Mouse (Mus musculus): Measurements from ENCODE around the gene Pcid2. TPM values are rescaled to one million over a fixed set of nuclear protein-coding genes. Genes with fewer than 3 reads are reported as not detected.

The Pcid2 gene
- polyA plus RNA-seq, 2 experiments, result 34.8 to 35.9 TPM

GRCm38 (mm10) chr8:13039054-13039453 lies 66.2 kb downstream of the Pcid2 start:
- Histone ChIP-seq H3K27me3 (ENCODE audit: control insufficient read depth, insufficient read depth, low read length) (no peaks in the 10 kb centered on the region), H3K9me3 (ENCODE audit: control insufficient read depth, low read length) (no peaks in the 10 kb centered on the region), H3K4me2 (replicated peaks; ENCODE audit: low read depth, low read length, severe bottlenecking) (no peak overlapping the region), H3K4me1 (ENCODE audit: control insufficient read depth, insufficient read depth, low read length) (no peaks in the 10 kb centered on the region), H3K27ac (replicated peaks; ENCODE audit: low read depth, low read length) (no peak overlapping the region), H3K9ac (ENCODE audit: low read depth, low read length, severe bottlenecking) (no peak overlapping the region), H3K36me3 (ENCODE audit: control insufficient read depth, insufficient read depth, low read length) (no peaks in the 10 kb centered on the region), H3K4me3 (replicated peaks; ENCODE audit: low read length) (no peak overlapping the region)
- WGBS, result 87% methylated on average over 6 of the region's 6 CpGs
- DNase-seq (ENCODE audit: low spot score) (no peak), ATAC-seq (ENCODE audit: low FRiP score, low read depth) (no peak)
- no peak for TF ChIP-seq POLR2A (IDR thresholded peaks at IDR 0.05; ENCODE audit: borderline replicate concordance, extremely low read depth, insufficient read depth, insufficient read length)

GRCm38 (mm10) chr8:13037569-13037968 lies 67.7 kb downstream of the Pcid2 start:
- H3K27ac ChIP-seq (replicated peaks; ENCODE audit: low read depth, low read length), result no peak overlapping the region
- H3K27me3 ChIP-seq (ENCODE audit: control insufficient read depth, insufficient read depth, low read length), result no peaks in the 10 kb centered on the region
- no peak overlapping the region for H3K4me3 ChIP-seq (replicated peaks; ENCODE audit: low read length)
- no peak for ATAC-seq (ENCODE audit: low FRiP score, low read depth)
- H3K4me2 ChIP-seq (replicated peaks; ENCODE audit: low read depth, low read length, severe bottlenecking), result no peak overlapping the region
- no peaks in the 10 kb centered on the region for H3K36me3 ChIP-seq (ENCODE audit: control insufficient read depth, insufficient read depth, low read length)
- DNase-seq (ENCODE audit: low spot score), result no peak
- no peak for TF ChIP-seq POLR2A (IDR thresholded peaks at IDR 0.05; ENCODE audit: borderline replicate concordance, extremely low read depth, insufficient read depth, insufficient read length)
- no peaks in the 10 kb centered on the region for H3K4me1 ChIP-seq (ENCODE audit: control insufficient read depth, insufficient read depth, low read length)
- 69% methylated on average over 5 of the region's 5 CpGs for WGBS
- H3K9me3 ChIP-seq (ENCODE audit: control insufficient read depth, low read length), result no peaks in the 10 kb centered on the region
- H3K9ac ChIP-seq (ENCODE audit: low read depth, low read length, severe bottlenecking), result 0 out of 2 replicates have a peak overlapping the region, but pooled peaks have one; percentile 16

GRCm38 (mm10) chr8:13037015-13037414 lies 68.2 kb downstream of the Pcid2 start, which contains the start of gene F10:
TSS of gene F10 (plus strand) at chr8:13037308.
- no peaks in the 10 kb centered on the region for H3K36me3 ChIP-seq (ENCODE audit: control insufficient read depth, insufficient read depth, low read length)
- ATAC-seq (ENCODE audit: low FRiP score, low read depth), result no peak
- no peak within 1 kb of the TSS for H3K4me2 ChIP-seq (replicated peaks; ENCODE audit: low read depth, low read length, severe bottlenecking)
- no peak for TF ChIP-seq POLR2A (IDR thresholded peaks at IDR 0.05; ENCODE audit: borderline replicate concordance, extremely low read depth, insufficient read depth, insufficient read length)
- DNase-seq (ENCODE audit: low spot score), result no peak
- no peak within 1 kb of the TSS for H3K27ac ChIP-seq (replicated peaks; ENCODE audit: low read depth, low read length)
- no peaks in the 10 kb centered on the region for H3K27me3 ChIP-seq (ENCODE audit: control insufficient read depth, insufficient read depth, low read length)
- H3K9me3 ChIP-seq (ENCODE audit: control insufficient read depth, low read length), result no peaks in the 10 kb centered on the region
- WGBS, result 63% methylated on average over 7 of the region's 7 CpGs
- H3K4me3 ChIP-seq (replicated peaks; ENCODE audit: low read length), result no peak within 1 kb of the TSS
- no peaks in the 10 kb centered on the region for H3K4me1 ChIP-seq (ENCODE audit: control insufficient read depth, insufficient read depth, low read length)
- H3K9ac ChIP-seq (ENCODE audit: low read depth, low read length, severe bottlenecking), result 0 out of 2 replicates have a peak within 1 kb of the TSS, but pooled peaks have one; percentile 16

GRCm38 (mm10) chr8:13036346-13036812 lies 68.9 kb downstream of the Pcid2 start:
- Histone ChIP-seq H3K9ac (ENCODE audit: low read depth, low read length, severe bottlenecking) (no peak overlapping the region), H3K27ac (replicated peaks; ENCODE audit: low read depth, low read length) (no peak overlapping the region), H3K4me1 (ENCODE audit: control insufficient read depth, insufficient read depth, low read length) (no peaks in the 10 kb centered on the region), H3K36me3 (ENCODE audit: control insufficient read depth, insufficient read depth, low read length) (no peaks in the 10 kb centered on the region), H3K27me3 (ENCODE audit: control insufficient read depth, insufficient read depth, low read length) (no peaks in the 10 kb centered on the region), H3K4me2 (replicated peaks; ENCODE audit: low read depth, low read length, severe bottlenecking) (no peak overlapping the region), H3K9me3 (ENCODE audit: control insufficient read depth, low read length) (no peaks in the 10 kb centered on the region), H3K4me3 (replicated peaks; ENCODE audit: low read length) (no peak overlapping the region)
- DNase-seq (ENCODE audit: low spot score) (no peak), ATAC-seq (ENCODE audit: low FRiP score, low read depth) (no peak)
- WGBS, result 91% methylated on average over 10 of the region's 10 CpGs
- TF ChIP-seq POLR2A (IDR thresholded peaks at IDR 0.05; ENCODE audit: borderline replicate concordance, extremely low read depth, insufficient read depth, insufficient read length), result no peak

- no peak overlapping the region for H3K4me3 ChIP-seq (replicated peaks; ENCODE audit: low read length)
- H3K4me2 ChIP-seq (replicated peaks; ENCODE audit: low read depth, low read length, severe bottlenecking), result no peak overlapping the region
- no peaks in the 10 kb centered on the region for H3K9me3 ChIP-seq (ENCODE audit: control insufficient read depth, low read length)
- no peak overlapping the region for H3K9ac ChIP-seq (ENCODE audit: low read depth, low read length, severe bottlenecking)
- no peak overlapping the region for H3K27ac ChIP-seq (replicated peaks; ENCODE audit: low read depth, low read length)
- H3K27me3 ChIP-seq (ENCODE audit: control insufficient read depth, insufficient read depth, low read length), result no peaks in the 10 kb centered on the region
- H3K36me3 ChIP-seq (ENCODE audit: control insufficient read depth, insufficient read depth, low read length), result no peaks in the 10 kb centered on the region
- TF ChIP-seq POLR2A (IDR thresholded peaks at IDR 0.05; ENCODE audit: borderline replicate concordance, extremely low read depth, insufficient read depth, insufficient read length), result no peak
- 63% methylated on average over 5 of the region's 5 CpGs for WGBS
- ATAC-seq (ENCODE audit: low FRiP score, low read depth), result no peak
- DNase-seq (ENCODE audit: low spot score), result no peak
- H3K4me1 ChIP-seq (ENCODE audit: control insufficient read depth, insufficient read depth, low read length), result no peaks in the 10 kb centered on the region
Measured at GRCm38 (mm10) chr8:13028482-13028881, 76.8 kb downstream of the Pcid2 start.

GRCm38 (mm10) chr8:13027615-13028014 lies 77.6 kb downstream of the Pcid2 start:
- DNase-seq (ENCODE audit: low spot score) (no peak), ATAC-seq (ENCODE audit: low FRiP score, low read depth) (no peak)
- TF ChIP-seq POLR2A (IDR thresholded peaks at IDR 0.05; ENCODE audit: borderline replicate concordance, extremely low read depth, insufficient read depth, insufficient read length), result no peak
- H3K27ac ChIP-seq (replicated peaks; ENCODE audit: low read depth, low read length), result no peak overlapping the region
- 80% methylated on average over 5 of the region's 5 CpGs for WGBS
- H3K36me3 ChIP-seq (ENCODE audit: control insufficient read depth, insufficient read depth, low read length), result no peaks in the 10 kb centered on the region
- H3K9me3 ChIP-seq (ENCODE audit: control insufficient read depth, low read length), result no peaks in the 10 kb centered on the region
- H3K4me1 ChIP-seq (ENCODE audit: control insufficient read depth, insufficient read depth, low read length), result no peaks in the 10 kb centered on the region
- no peaks in the 10 kb centered on the region for H3K27me3 ChIP-seq (ENCODE audit: control insufficient read depth, insufficient read depth, low read length)
- H3K9ac ChIP-seq (ENCODE audit: low read depth, low read length, severe bottlenecking), result no peak overlapping the region
- H3K4me3 ChIP-seq (replicated peaks; ENCODE audit: low read length), result no peak overlapping the region
- no peak overlapping the region for H3K4me2 ChIP-seq (replicated peaks; ENCODE audit: low read depth, low read length, severe bottlenecking)

Small RNA genes within 50 kb of the gene (microRNA-seq; reads per million reads assigned to microRNA genes)
- gene Mir7065, result not detected

Other genes starting within 250 kb of the Pcid2 start
- gene Mcf2l, start 231.7 kb downstream of the Pcid2 start, polyA plus RNA-seq (2012; rRNA removed), result 14.2 and 14.9 TPM in 2 replicates
- 11.5 and 15.1 TPM in 2 replicates for gene Mcf2l, start 231.7 kb downstream of the Pcid2 start, polyA plus RNA-seq (2014; fragmentation: Nextera tagmentation; extraction: Ambion mirVana)
- gene F7, start 79.4 kb downstream of the Pcid2 start, polyA plus RNA-seq (2012; rRNA removed), result 0.08 and 0.10 TPM in 2 replicates
- gene F7, start 79.4 kb downstream of the Pcid2 start, polyA plus RNA-seq (2014; fragmentation: Nextera tagmentation; extraction: Ambion mirVana), result not detected in 2 replicates
- 0.19 and 0.28 TPM in 2 replicates for gene F10, start 68.2 kb downstream of the Pcid2 start, polyA plus RNA-seq (2012; rRNA removed)
- 0.22 and 0.26 TPM in 2 replicates for gene F10, start 68.2 kb downstream of the Pcid2 start, polyA plus RNA-seq (2014; fragmentation: Nextera tagmentation; extraction: Ambion mirVana)
- gene Proz, start 44.5 kb downstream of the Pcid2 start, polyA plus RNA-seq (2012; rRNA removed), result 0.04 and 0.06 TPM in 2 replicates
- 0.18 and 0.39 TPM in 2 replicates for gene Proz, start 44.5 kb downstream of the Pcid2 start, polyA plus RNA-seq (2014; fragmentation: Nextera tagmentation; extraction: Ambion mirVana)
- gene Cul4a, start 162 bp upstream of the Pcid2 start, polyA plus RNA-seq (2012; rRNA removed), result 81.6 and 83.7 TPM in 2 replicates
- gene Cul4a, start 162 bp upstream of the Pcid2 start, polyA plus RNA-seq (2014; fragmentation: Nextera tagmentation; extraction: Ambion mirVana), result 110 and 115 TPM in 2 replicates
- gene Lamp1, start 53.7 kb upstream of the Pcid2 start, polyA plus RNA-seq (2012; rRNA removed), result 300 and 327 TPM in 2 replicates
- gene Lamp1, start 53.7 kb upstream of the Pcid2 start, polyA plus RNA-seq (2014; fragmentation: Nextera tagmentation; extraction: Ambion mirVana), result 335 and 337 TPM in 2 replicates
- gene Grtp1, start 95.2 kb upstream of the Pcid2 start, polyA plus RNA-seq (2012; rRNA removed), result 9.5 and 11.3 TPM in 2 replicates
- gene Grtp1, start 95.2 kb upstream of the Pcid2 start, polyA plus RNA-seq (2014; fragmentation: Nextera tagmentation; extraction: Ambion mirVana), result 15.7 and 16.0 TPM in 2 replicates
- 3.2 and 4.1 TPM in 2 replicates for gene Adprhl1, start 148.7 kb upstream of the Pcid2 start, polyA plus RNA-seq (2012; rRNA removed)
- gene Adprhl1, start 148.7 kb upstream of the Pcid2 start, polyA plus RNA-seq (2014; fragmentation: Nextera tagmentation; extraction: Ambion mirVana), result 4.3 and 5.0 TPM in 2 replicates
- 32.5 and 35.6 TPM in 2 replicates for gene Dcun1d2, start 182.7 kb upstream of the Pcid2 start, polyA plus RNA-seq (2012; rRNA removed)
- gene Dcun1d2, start 182.7 kb upstream of the Pcid2 start, polyA plus RNA-seq (2014; fragmentation: Nextera tagmentation; extraction: Ambion mirVana), result 30.5 and 32.6 TPM in 2 replicates
- gene Tmco3, start 182.7 kb upstream of the Pcid2 start, polyA plus RNA-seq (2012; rRNA removed), result 39.4 and 43.6 TPM in 2 replicates
- gene Tmco3, start 182.7 kb upstream of the Pcid2 start, polyA plus RNA-seq (2014; fragmentation: Nextera tagmentation; extraction: Ambion mirVana), result 47.0 and 50.6 TPM in 2 replicates
- 225 and 230 TPM in 2 replicates for gene Tfdp1, start 233.3 kb upstream of the Pcid2 start, polyA plus RNA-seq (2012; rRNA removed)
- gene Tfdp1, start 233.3 kb upstream of the Pcid2 start, polyA plus RNA-seq (2014; fragmentation: Nextera tagmentation; extraction: Ambion mirVana), result 162 TPM in 2 replicates